Comparison of ENCODE assay signal across 18 mouse cellular contexts in genomic region chr6:49582040-49582707, GRCm38 (mm10).
DNase-seq lines count a peak whose midpoint lies in the region; ATAC-seq and TF ChIP-seq lines count a peak whose summit lies in the region.
"Had no signal": no experiment of that assay in that cellular context is flagged by ENCODE, and none has a peak within 500 bp of the region (broad histone marks: within the 10 kb centered on the region; RNA-seq: fewer than 3 reads in every experiment).

No protein-coding gene starts in this region.

- no peaks in the 10 kb centered on the region for H3K9me3 ChIP-seq in forebrain, embryonic 12.5 days
- no peaks in the 10 kb centered on the region for H3K9me3 ChIP-seq in forebrain, embryonic 13.5 days (replicated peaks)
- no peaks in the 10 kb centered on the region for H3K9me3 ChIP-seq in midbrain, embryonic 11.5 days (ENCODE audit: control insufficient read depth, low read length)
- no peaks in the 10 kb centered on the region for H3K9me3 ChIP-seq in midbrain, postnatal 0 days (ENCODE audit: low read length)
- H3K9me3 ChIP-seq: embryonic facial prominence, embryonic 15.5 days; G1E; stomach, embryonic 15.5 days had no signal

- H3K36me3 ChIP-seq in forebrain, embryonic 12.5 days (replicated peaks): no peaks in the 10 kb centered on the region
- H3K36me3 ChIP-seq in forebrain, embryonic 13.5 days (ENCODE audit: poor library complexity, severe bottlenecking): no peaks in the 10 kb centered on the region
- no peaks in the 10 kb centered on the region for H3K36me3 ChIP-seq in midbrain, embryonic 11.5 days (ENCODE audit: control insufficient read depth, insufficient read depth, low read length)
- H3K36me3 ChIP-seq in midbrain, postnatal 0 days (ENCODE audit: insufficient read depth, low read length): no peaks in the 10 kb centered on the region
- H3K36me3 ChIP-seq: embryonic facial prominence, embryonic 15.5 days; G1E; stomach, embryonic 15.5 days had no signal

- no peak overlapping the region for H3K9ac ChIP-seq in forebrain, embryonic 12.5 days
- H3K9ac ChIP-seq in forebrain, embryonic 13.5 days: no peak overlapping the region
- H3K9ac ChIP-seq in midbrain, embryonic 11.5 days (ENCODE audit: low read length): 0 out of 2 replicates have a peak overlapping the region, but pooled peaks have one; percentile 9
- no peak overlapping the region for H3K9ac ChIP-seq in midbrain, postnatal 0 days (replicated peaks; ENCODE audit: low read length, poor library complexity, severe bottlenecking)
- H3K9ac ChIP-seq: embryonic facial prominence, embryonic 15.5 days; stomach, embryonic 15.5 days had no signal

- 76% methylated on average over 8 of the region's 8 CpGs for WGBS in forebrain, embryonic 12.5 days
- 76% methylated on average over 8 of the region's 8 CpGs for WGBS in forebrain, embryonic 13.5 days
- WGBS in midbrain, embryonic 11.5 days: 76% methylated on average over 8 of the region's 8 CpGs
- 52% methylated on average over 8 of the region's 8 CpGs for WGBS in midbrain, postnatal 0 days

- H3K27me3 ChIP-seq in forebrain, embryonic 12.5 days: no peaks in the 10 kb centered on the region
- no peaks in the 10 kb centered on the region for H3K27me3 ChIP-seq in forebrain, embryonic 13.5 days
- no peaks in the 10 kb centered on the region for H3K27me3 ChIP-seq in midbrain, embryonic 11.5 days (ENCODE audit: control insufficient read depth, insufficient read depth, low read length)
- H3K27me3 ChIP-seq in midbrain, postnatal 0 days (ENCODE audit: insufficient read depth, low read length): no peaks in the 10 kb centered on the region
- H3K27me3 ChIP-seq: embryonic facial prominence, embryonic 15.5 days; Patski; stomach, embryonic 15.5 days had no signal

- DNase-seq in left cerebral cortex, postnatal 4 days: peak; percentile 31
- DNase-seq in left cerebral cortex, postnatal 25 days (ENCODE audit: low spot score in 2 of 2): no peak
- no peak for DNase-seq in midbrain, embryonic 11.5 days (ENCODE audit: low spot score, missing footprints)
- DNase-seq in midbrain, postnatal 0 days (ENCODE audit: low spot score): no peak
- DNase-seq in right cerebral cortex, adult 18-20 months: no peak
- DNase-seq: adrenal gland, postnatal 36 days; cerebellum, adult 11 months; gastrocnemius, adult 2 months; kidney, adult 11 months; lung, postnatal 4 days; thymus, postnatal 25 days had no signal

- no peak for TF ChIP-seq CTCF in midbrain, postnatal 0 days (IDR thresholded peaks at IDR 0.05)

- H3K4me3 ChIP-seq in forebrain, embryonic 12.5 days (replicated peaks): no peak overlapping the region
- no peak overlapping the region for H3K4me3 ChIP-seq in forebrain, embryonic 13.5 days
- H3K4me3 ChIP-seq in midbrain, embryonic 11.5 days (ENCODE audit: low read depth, low read length): no peak overlapping the region
- H3K4me3 ChIP-seq in midbrain, postnatal 0 days (ENCODE audit: low read depth, low read length): no peak overlapping the region
- H3K4me3 ChIP-seq: embryonic facial prominence, embryonic 15.5 days; gastrocnemius, adult 2 months; left cerebral cortex, adult 2 months; stomach, embryonic 15.5 days had no signal

- H3K4me2 ChIP-seq in forebrain, embryonic 12.5 days: no peak overlapping the region
- no peak overlapping the region for H3K4me2 ChIP-seq in forebrain, embryonic 13.5 days
- no peak overlapping the region for H3K4me2 ChIP-seq in midbrain, embryonic 11.5 days
- H3K4me2 ChIP-seq in midbrain, postnatal 0 days (ENCODE audit: low read depth, low read length, poor library complexity, severe bottlenecking): no peak overlapping the region
- H3K4me2 ChIP-seq: embryonic facial prominence, embryonic 15.5 days; stomach, embryonic 15.5 days had no signal

- ATAC-seq in forebrain, embryonic 12.5 days (ENCODE audit: low FRiP score): no peak
- no peak for ATAC-seq in forebrain, embryonic 13.5 days
- no peak for ATAC-seq in midbrain, embryonic 11.5 days (ENCODE audit: low FRiP score)
- no peak for ATAC-seq in midbrain, postnatal 0 days (ENCODE audit: low FRiP score)
- ATAC-seq: Patski had no signal

- intact Hi-C loops in left cerebral cortex, postnatal 4 days (cut with DNase I): no loop called here
- intact Hi-C loops in left cerebral cortex, postnatal 25 days (cut with DNase I): no loop called here

- H3K27ac ChIP-seq in forebrain, embryonic 12.5 days: peak overlapping the region; percentile 13; the same call in 1 of the 2 replicates
- no peak overlapping the region for H3K27ac ChIP-seq in forebrain, embryonic 13.5 days
- no peak overlapping the region for H3K27ac ChIP-seq in midbrain, embryonic 11.5 days (ENCODE audit: low read depth, low read length)
- H3K27ac ChIP-seq in midbrain, postnatal 0 days (ENCODE audit: low read depth, low read length): 0 out of 2 replicates have a peak overlapping the region, but pooled peaks have one; percentile 26
- H3K27ac ChIP-seq: embryonic facial prominence, embryonic 15.5 days; gastrocnemius, adult 2 months; left cerebral cortex, adult 2 months; stomach, embryonic 15.5 days had no signal

- H3K4me1 ChIP-seq in forebrain, embryonic 12.5 days: peaks cover 13% of the 10 kb centered on the region; the same call in 1 of the 2 replicates
- H3K4me1 ChIP-seq in forebrain, embryonic 13.5 days: peaks cover 4% of the 10 kb centered on the region; the same call in 1 of the 2 replicates
- no peaks in the 10 kb centered on the region for H3K4me1 ChIP-seq in midbrain, embryonic 11.5 days (ENCODE audit: control insufficient read depth, insufficient read depth, low read length)
- 0 out of 2 replicates have a peak, but pooled peaks cover 7% of the 10 kb centered on the region for H3K4me1 ChIP-seq in midbrain, postnatal 0 days (ENCODE audit: insufficient read depth, low read length)
- H3K4me1 ChIP-seq: embryonic facial prominence, embryonic 15.5 days; stomach, embryonic 15.5 days had no signal

Comparison
In these comparisons a context has a peak if more than half of its experiments do, and no peak if none do; other contexts are left out.
1. H3K27ac ChIP-seq: peak in forebrain, embryonic 12.5 days (single experiment) and midbrain, postnatal 0 days (single experiment); none in forebrain, embryonic 13.5 days (single experiment) and midbrain, embryonic 11.5 days (single experiment).